Mouse (Mus musculus) monocyte, adult 2 months (primary cell): ENCODE data around the gene St6galnac4.
A peak's percentile ranks its signal among the peaks of the same experiment; 100 is the strongest.

Source experiments
- DNase-seq, 2 experiments: peaks; one replicate each; pipeline ENCODE4 v3.0.0; 2022; ENCODE audit warnings: low spot score in 2 of 2, low read depth in 1 of 2

Gene St6galnac4

DNA sequence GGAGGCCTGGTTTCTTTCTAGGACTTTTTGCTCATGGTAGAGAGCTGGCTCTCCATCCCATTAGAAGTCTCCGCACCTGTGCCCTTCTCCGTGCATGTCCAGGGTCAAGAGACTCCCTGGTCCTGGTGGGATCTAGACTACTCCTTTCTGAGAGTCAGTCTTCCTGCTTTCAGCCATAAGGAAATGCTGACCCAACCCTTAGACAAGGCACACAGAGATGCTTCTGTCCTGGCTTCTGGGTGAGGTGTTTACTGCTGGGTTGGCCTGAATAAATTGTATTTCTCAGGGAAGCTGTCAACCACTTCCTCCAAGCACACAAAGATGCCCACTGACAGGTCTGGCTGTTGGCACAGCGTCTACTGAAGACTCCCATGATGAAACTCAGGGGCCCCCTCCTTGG lies 12.5 kb downstream of the St6galnac4 start, which contains the start of gene St6galnac6:
TSS of gene St6galnac6 (plus strand) at position 301 of the 400 bp plus-strand sequence.
- no peak for DNase-seq

- DNase-seq = peak in 1 of 2 experiments; percentile 24
Measured at GRCm38 (mm10) chr2:32601417-32602065, 14.6 kb downstream of the St6galnac4 start.

DNA sequence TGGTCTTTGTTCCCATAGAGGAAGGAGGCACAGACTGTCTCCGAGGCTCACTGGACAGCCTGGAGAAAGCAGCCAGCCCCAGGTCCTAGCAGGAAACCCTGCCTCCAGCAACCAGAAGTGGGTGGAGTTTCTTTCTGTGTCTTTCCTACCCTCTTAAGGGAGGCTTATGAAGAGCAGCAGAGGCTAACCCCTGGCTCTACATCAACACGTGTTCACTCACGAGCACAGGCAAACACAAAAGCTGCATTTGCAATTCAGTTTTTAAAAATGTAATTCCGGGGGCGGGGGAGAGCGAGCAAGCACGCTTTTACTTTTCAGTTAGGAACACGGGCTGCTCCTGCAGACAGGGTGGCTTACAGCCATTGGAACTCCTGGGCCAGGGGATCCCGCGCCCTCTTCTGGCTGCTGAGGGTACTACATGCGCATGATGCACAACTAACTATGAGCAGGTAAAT lies 15.7 kb downstream of the St6galnac4 start:
- peak in 1 of 2 experiments; percentile 81 for DNase-seq

DNA sequence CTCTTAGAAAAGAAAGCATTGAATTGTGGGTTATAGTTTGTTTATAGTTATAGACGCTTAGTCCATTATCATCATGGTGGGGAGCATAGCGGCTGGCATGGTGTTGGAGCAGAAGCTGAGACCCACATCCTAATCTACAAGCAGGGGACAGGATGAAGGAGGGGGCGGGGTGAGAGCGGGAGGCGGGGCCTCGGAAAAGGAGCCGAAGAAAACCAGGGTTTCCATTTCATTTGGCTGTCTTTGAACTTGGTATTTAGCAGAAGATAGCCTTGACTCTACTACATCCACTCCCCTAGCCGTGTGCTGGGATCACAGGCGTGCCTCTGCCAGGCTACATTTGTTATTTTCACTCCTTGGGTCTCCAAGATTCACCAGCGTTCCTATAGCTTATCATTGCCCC lies 17.7 kb downstream of the St6galnac4 start:
- DNase-seq = no peak

- DNase-seq = peak; percentile 61 to 78
Measured at GRCm38 (mm10) chr2:32606161-32607142, 19.6 kb downstream of the St6galnac4 start.

GRCm38 (mm10) chr2:32607262-32607947 lies 20.5 kb downstream of the St6galnac4 start:
- DNase-seq = peak in 1 of 2 experiments; percentile 74

DNA sequence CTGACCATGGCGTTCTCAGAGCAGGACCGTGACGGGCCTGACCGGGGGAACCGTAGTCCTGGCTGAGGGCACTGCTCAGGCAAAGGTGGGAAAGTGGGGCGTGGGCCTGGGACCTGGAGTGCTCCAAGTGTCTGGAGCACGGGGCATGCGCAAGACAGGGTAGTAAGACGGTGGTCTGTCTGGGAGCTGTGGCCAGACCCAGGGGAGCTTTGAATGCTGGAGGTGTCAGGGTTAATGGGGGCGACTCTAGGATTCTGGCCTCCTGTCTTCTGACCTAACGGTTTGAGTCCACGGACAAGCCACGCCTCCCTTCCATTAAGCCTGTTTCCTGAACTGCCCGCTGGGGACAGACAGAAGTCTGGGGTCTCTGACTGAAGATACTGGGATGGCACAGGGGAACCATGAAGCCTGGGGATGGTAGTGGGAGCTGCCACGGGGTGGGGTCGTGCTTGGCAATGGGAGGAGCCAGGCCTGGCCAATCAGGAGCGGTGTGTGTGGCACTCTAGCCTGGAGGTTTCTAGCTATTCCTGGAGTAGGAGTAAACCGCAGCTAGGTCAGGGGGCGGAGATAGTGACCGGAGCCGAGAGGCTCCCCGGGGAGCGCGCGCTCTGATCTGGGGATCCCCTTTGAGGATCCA lies 21.4 kb downstream of the St6galnac4 start:
- DNase-seq = peak; percentile 80 to 84

GRCm38 (mm10) chr2:32608778-32609435 lies 22.0 kb downstream of the St6galnac4 start:
- no peak for DNase-seq

DNA sequence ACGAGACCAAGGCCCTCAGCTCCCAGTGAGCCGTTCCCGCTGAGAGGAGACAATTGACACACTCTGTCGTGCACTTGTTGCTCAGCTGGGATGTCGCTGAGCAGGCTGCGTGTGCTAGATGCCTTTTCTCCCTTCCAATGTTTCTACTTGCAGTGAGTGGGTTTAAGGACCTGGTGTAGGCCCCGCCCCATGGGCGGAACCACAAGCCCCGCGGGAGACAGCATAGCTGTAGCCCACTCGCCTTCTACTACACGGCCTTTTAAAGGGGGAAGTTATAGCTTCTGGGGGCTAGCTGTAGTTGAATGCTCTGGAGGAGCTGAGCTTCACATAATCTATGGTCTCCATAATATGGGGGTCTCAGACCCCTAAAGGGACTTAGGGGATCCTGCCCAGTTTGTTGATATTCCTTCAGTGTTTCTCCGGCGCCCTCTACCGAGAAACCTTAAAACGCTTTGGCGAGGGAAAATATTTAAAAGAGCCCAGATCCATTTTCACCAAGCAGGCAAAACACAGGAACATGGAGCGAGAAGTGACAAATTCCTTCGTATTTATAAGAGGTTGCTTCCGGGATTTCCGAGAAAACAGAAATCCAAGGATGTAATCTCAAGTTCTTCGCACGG lies 23.8 kb downstream of the St6galnac4 start:
- DNase-seq = no peak

GRCm38 (mm10) chr2:32612274-32612673 lies 25.4 kb downstream of the St6galnac4 start:
- no peak for DNase-seq

DNA sequence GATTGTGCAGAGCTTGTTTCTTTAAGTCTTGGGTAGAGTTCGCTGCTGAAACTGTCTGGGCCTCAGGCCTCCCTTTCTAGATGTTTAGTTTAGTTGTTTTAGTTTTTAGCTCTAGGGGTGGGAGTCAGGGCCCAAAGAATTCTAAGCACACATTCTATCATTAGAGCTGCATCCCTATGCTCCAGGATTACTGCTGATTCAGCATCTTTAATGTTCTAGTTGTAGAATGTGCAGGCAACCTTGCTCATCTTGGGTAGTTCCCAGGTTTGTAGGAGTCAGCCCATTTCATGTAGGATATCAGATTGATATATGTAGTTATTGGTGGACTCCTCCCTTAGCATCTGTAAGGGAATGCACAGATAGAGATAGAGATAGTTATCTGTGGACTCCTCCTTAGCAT lies 30.2 kb downstream of the St6galnac4 start:
- no peak for DNase-seq

DNA sequence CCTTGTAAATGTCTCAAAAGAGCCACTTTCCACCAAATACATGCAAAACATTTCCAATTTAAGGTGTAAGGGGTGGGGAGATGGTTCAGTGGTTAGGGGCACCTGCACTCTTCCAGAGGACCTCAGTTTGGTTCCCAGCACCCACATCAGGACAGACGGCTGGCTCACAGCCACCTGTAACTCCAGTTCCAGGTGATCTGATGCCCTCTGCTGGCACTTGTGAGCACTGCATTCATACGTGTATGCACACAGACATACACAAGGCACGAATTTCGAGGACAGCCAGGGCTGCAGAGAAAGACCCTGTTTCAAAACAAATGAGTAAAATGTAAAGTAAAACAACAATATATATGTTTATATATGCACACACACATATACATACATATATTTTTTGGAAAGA lies 30.7 kb downstream of the St6galnac4 start:
- DNase-seq = no peak

DNA sequence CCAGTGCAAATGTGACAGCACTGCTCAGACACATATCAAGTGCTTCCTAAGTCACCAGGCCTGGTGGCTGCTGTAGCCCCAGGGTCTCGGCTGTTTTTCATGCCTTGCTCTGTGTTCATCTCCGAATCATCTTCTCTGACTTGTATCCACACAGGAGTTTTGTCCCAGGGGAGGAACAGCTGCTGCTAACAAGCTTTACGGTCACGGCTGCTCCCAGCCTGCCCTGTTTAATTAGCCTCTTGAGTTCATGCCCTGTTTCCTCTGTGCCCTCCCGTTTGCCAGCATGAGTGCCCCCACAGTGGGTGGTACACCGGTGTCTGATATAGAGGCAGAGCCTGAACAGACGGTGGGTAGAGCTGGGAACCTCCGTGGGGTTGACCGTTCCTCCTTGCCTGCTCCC lies 31.2 kb downstream of the St6galnac4 start:
- no peak for DNase-seq

- DNase-seq = no peak
Measured at GRCm38 (mm10) chr2:32620682-32621516, 34.0 kb downstream of the St6galnac4 start.

DNA sequence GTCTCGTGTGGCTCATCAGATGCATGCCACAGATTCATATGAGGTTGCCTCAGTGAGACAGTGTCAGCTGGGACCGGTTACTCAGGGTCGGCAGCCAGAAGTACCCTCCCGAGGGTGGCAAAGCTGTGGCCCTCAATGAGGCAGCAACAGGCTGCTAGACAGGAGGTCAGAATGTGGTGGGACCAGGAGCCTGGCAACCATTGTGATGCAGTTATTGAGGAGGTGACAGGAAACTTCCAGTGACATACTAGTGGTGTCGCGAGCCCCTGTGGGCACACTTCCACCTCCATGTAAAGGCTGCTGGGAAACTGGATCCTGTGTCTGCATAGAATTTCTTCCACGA lies 34.6 kb downstream of the St6galnac4 start, which contains the start of gene Ak1:
TSS of gene Ak1 (plus strand) at position 242 of the 343 bp plus-strand sequence.
- no peak for DNase-seq

DNA sequence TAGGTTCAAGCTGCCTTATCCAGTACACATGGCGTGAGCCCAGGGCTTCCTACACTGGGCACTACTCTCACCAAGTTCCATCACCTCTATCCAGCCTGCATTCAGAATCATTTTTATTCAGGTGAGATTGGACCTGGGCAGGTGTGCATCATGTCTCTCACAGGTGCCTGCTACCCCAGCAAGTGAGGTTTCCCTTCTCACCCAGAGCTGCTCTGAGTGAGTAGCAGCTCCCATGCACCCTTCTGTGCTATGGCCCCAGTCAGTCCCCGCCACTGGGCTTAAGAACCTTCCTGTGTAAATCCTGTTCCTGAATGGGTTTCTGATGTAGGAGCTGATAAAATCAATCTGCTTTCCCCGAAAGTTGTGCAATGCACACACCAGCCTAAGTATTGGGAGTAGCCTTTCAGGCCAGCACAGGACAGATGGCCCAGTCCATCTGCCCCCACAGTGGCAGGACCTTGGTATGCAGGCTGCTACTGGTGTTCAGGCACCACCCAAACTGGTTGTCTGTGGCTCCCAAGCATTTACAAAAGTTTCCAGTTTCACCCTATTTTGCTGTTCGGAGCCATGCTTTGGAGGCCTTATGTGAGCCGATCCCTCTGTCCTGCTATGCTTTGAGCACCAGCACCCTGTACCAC lies 37.3 kb downstream of the St6galnac4 start:
- DNase-seq = no peak

DNA sequence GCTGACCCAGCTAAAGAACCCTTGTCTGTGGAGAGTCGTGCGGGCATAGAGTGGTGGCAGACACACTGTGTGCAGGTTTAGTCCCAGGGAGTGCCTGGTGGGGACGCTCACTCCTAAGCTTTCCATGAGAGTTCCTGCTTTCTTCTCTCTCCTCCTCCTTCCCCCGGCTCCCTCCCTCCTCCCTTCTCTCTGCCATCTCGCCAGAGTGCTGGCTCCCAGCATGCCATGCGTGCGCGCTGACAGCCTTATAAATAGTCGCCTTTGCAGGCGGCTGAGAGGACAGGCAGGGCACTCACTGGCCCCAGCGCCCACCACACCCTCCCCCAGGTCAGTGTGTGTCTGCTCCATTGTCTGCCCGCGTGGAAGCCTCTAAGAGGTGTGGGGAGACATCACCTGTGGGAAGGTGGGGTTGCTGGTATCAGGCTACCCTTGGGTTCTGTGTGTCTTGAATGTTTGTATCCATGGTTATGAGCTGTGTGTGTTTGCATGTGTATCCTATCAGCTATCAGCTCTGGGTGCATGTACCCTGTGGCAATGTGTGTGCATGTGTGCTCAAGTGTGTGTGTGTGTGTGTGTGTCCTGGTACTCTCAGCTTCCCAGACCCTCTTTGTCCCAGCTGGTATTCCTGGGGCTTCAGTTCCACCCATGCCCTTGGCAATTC lies 38.4 kb downstream of the St6galnac4 start:
- no peak for DNase-seq
